In the genomic region with DNA sequence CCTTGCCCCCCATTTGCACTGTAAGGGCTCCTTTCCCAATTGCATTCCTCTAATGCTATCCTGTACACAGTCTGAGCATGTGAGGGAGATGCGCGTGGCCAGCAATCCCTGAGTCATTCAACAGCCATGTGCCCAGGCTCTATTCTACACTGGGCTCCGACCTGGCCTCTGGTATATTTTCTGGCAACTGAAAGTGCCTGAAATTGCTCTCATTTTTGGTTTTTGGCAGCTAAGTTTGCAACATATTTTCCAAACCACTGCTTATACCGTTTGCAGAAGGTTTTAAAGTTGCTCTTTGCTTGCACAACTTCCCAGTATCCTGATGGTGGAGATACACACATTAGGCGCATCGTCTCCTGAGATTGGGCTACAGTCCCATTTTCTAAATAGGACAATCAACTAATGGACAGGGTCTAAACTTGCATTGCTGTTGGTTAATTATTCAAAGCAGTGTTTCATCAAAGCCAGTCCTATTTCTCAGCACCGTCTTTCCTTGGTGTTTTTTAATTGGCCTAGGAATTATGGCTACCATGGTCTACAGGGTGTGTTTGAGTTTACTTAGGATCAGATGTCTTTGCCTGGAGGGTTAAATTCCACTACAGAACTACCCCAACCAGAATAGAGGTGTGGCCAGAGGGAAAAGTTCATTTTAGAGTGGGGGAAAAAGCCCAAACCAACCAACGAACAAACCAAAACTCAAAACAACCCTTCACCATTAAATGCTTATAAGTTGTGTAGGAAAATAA, we compare ENCODE assay signal across 27 mouse cellular contexts. TPM values are rescaled to one million over a fixed set of nuclear protein-coding genes. Genes with fewer than 3 reads are reported as not detected.
DNase-seq lines count a peak whose midpoint lies in the region; ATAC-seq and TF ChIP-seq lines count a peak whose summit lies in the region.
"Had no signal": no experiment of that assay in that cellular context is flagged by ENCODE, and none has a peak within 500 bp of the region (broad histone marks: within the 10 kb centered on the region; RNA-seq: fewer than 3 reads in every experiment).

No protein-coding gene starts in this region.

- no peaks in the 10 kb centered on the region for H3K4me1 ChIP-seq in stomach, embryonic 15.5 days
- no peaks in the 10 kb centered on the region for H3K4me1 ChIP-seq in stomach, postnatal 0 days (replicated peaks; ENCODE audit: control insufficient read depth, insufficient read depth)
- peaks cover 9% of the 10 kb centered on the region for H3K4me1 ChIP-seq in embryonic fibroblast, embryonic 13.5 days (ENCODE audit: control insufficient read depth, insufficient read depth, low read length)
- H3K4me1 ChIP-seq in intestine, postnatal 0 days (replicated peaks; ENCODE audit: control insufficient read depth, insufficient read depth, low read length) = no peaks in the 10 kb centered on the region
- H3K4me1 ChIP-seq in kidney, embryonic 14.5 days (ENCODE audit: control insufficient read depth, insufficient read depth, low read length) = no peaks in the 10 kb centered on the region
- no peaks in the 10 kb centered on the region for H3K4me1 ChIP-seq in liver, embryonic 11.5 days (replicated peaks; ENCODE audit: control insufficient read depth, insufficient read depth, low read length)
- H3K4me1 ChIP-seq: forebrain, embryonic 13.5 days; heart, embryonic 13.5 days; hindbrain, embryonic 12.5 days; kidney, embryonic 15.5 days; liver, embryonic 15.5 days; midbrain, embryonic 10.5 days had no signal

- no peaks in the 10 kb centered on the region for H3K27me3 ChIP-seq in stomach, embryonic 15.5 days (replicated peaks)
- no peaks in the 10 kb centered on the region for H3K27me3 ChIP-seq in stomach, postnatal 0 days (ENCODE audit: control insufficient read depth, insufficient read depth, low read length)
- H3K27me3 ChIP-seq in intestine, postnatal 0 days (replicated peaks; ENCODE audit: control insufficient read depth, insufficient read depth, low read length) = no peaks in the 10 kb centered on the region
- no peaks in the 10 kb centered on the region for H3K27me3 ChIP-seq in kidney, embryonic 14.5 days (ENCODE audit: control insufficient read depth, insufficient read depth, low read length)
- no peaks in the 10 kb centered on the region for H3K27me3 ChIP-seq in liver, embryonic 11.5 days (replicated peaks; ENCODE audit: control insufficient read depth, insufficient read depth, low read length)
- H3K27me3 ChIP-seq: CH12.LX; forebrain, embryonic 13.5 days; heart, embryonic 13.5 days; hindbrain, embryonic 12.5 days; kidney, embryonic 15.5 days; liver, embryonic 15.5 days; lung, embryonic 15.5 days; neural tube, embryonic 15.5 days had no signal

- no peak overlapping the region for H3K9ac ChIP-seq in stomach, embryonic 15.5 days
- no peak overlapping the region for H3K9ac ChIP-seq in stomach, postnatal 0 days (ENCODE audit: low read length)
- no peak overlapping the region for H3K9ac ChIP-seq in intestine, postnatal 0 days (ENCODE audit: low read depth, low read length)
- no peak overlapping the region for H3K9ac ChIP-seq in kidney, embryonic 14.5 days (ENCODE audit: low read depth, low read length)
- no peak overlapping the region for H3K9ac ChIP-seq in liver, embryonic 11.5 days (ENCODE audit: low read depth, low read length)
- H3K9ac ChIP-seq: forebrain, embryonic 13.5 days; heart, embryonic 13.5 days; hindbrain, embryonic 12.5 days; kidney, embryonic 15.5 days; liver, embryonic 15.5 days; lung, embryonic 15.5 days; neural tube, embryonic 15.5 days had no signal

- TF ChIP-seq POLR2A in embryonic fibroblast, embryonic 13.5 days (IDR thresholded peaks at IDR 0.05; ENCODE audit: low read depth, low read length) = 0 out of 2 replicates have a peak, but pooled peaks have one; percentile 19

- 82% methylated on average over 8 of the region's 8 CpGs for WGBS in stomach, embryonic 15.5 days
- 70% methylated on average over 8 of the region's 8 CpGs for WGBS in stomach, postnatal 0 days
- WGBS in intestine, postnatal 0 days = 61% methylated on average over 8 of the region's 8 CpGs
- 74% methylated on average over 8 of the region's 8 CpGs for WGBS in kidney, embryonic 14.5 days
- 86% methylated on average over 8 of the region's 8 CpGs for WGBS in liver, embryonic 11.5 days

- no peak overlapping the region for H3K4me2 ChIP-seq in stomach, embryonic 15.5 days
- H3K4me2 ChIP-seq in stomach, postnatal 0 days (replicated peaks; ENCODE audit: low read depth) = no peak overlapping the region
- H3K4me2 ChIP-seq in intestine, postnatal 0 days (replicated peaks; ENCODE audit: low read depth) = no peak overlapping the region
- no peak overlapping the region for H3K4me2 ChIP-seq in kidney, embryonic 14.5 days (replicated peaks; ENCODE audit: low read depth, low read length)
- no peak overlapping the region for H3K4me2 ChIP-seq in liver, embryonic 11.5 days
- H3K4me2 ChIP-seq: forebrain, embryonic 13.5 days; heart, embryonic 13.5 days; hindbrain, embryonic 12.5 days; kidney, embryonic 15.5 days; liver, embryonic 15.5 days; lung, embryonic 15.5 days; neural tube, embryonic 15.5 days had no signal

- peak; percentile 53; the same call in 1 of the 2 replicates for ATAC-seq in stomach, embryonic 15.5 days (ENCODE audit: insufficient read depth, low FRiP score, low read depth)
- no peak for ATAC-seq in stomach, postnatal 0 days (ENCODE audit: low FRiP score, low TSS enrichment)
- peak; percentile 45; the same call in 1 of the 2 replicates for ATAC-seq in intestine, postnatal 0 days
- no peak for ATAC-seq in kidney, embryonic 14.5 days (ENCODE audit: low FRiP score, low TSS enrichment)
- no peak for ATAC-seq in liver, embryonic 11.5 days (replicated peaks; ENCODE audit: low FRiP score)
- ATAC-seq: forebrain, embryonic 13.5 days; inflammation-experienced regulatory T-cells, adult 6 months had no signal

- no peak overlapping the region for H3K27ac ChIP-seq in stomach, embryonic 15.5 days
- H3K27ac ChIP-seq in stomach, postnatal 0 days (replicated peaks) = no peak overlapping the region
- peak overlapping the region; percentile 83 for H3K27ac ChIP-seq in embryonic fibroblast, embryonic 13.5 days (ENCODE audit: insufficient read depth, low read length)
- no peak overlapping the region for H3K27ac ChIP-seq in intestine, postnatal 0 days (ENCODE audit: low read depth, low read length)
- H3K27ac ChIP-seq in kidney, embryonic 14.5 days (ENCODE audit: low read depth, low read length) = no peak overlapping the region
- no peak overlapping the region for H3K27ac ChIP-seq in liver, embryonic 11.5 days (ENCODE audit: low read depth, low read length)
- H3K27ac ChIP-seq: forebrain, embryonic 13.5 days; heart, embryonic 13.5 days; hindbrain, embryonic 12.5 days; kidney, embryonic 15.5 days; liver, embryonic 15.5 days; lung, embryonic 15.5 days; midbrain, embryonic 10.5 days; neural tube, embryonic 15.5 days had no signal

- H3K36me3 ChIP-seq in stomach, embryonic 15.5 days = no peaks in the 10 kb centered on the region
- H3K36me3 ChIP-seq in stomach, postnatal 0 days (ENCODE audit: control insufficient read depth, insufficient read depth, low read length) = no peaks in the 10 kb centered on the region
- no peaks in the 10 kb centered on the region for H3K36me3 ChIP-seq in intestine, postnatal 0 days (ENCODE audit: control insufficient read depth, insufficient read depth)
- no peaks in the 10 kb centered on the region for H3K36me3 ChIP-seq in kidney, embryonic 14.5 days (ENCODE audit: control insufficient read depth, insufficient read depth, low read length)
- H3K36me3 ChIP-seq in liver, embryonic 11.5 days (ENCODE audit: control insufficient read depth, insufficient read depth, low read length) = no peaks in the 10 kb centered on the region
- H3K36me3 ChIP-seq: G1E; heart, embryonic 13.5 days; hindbrain, embryonic 12.5 days; kidney, embryonic 15.5 days; liver, embryonic 15.5 days; lung, embryonic 15.5 days; midbrain, embryonic 10.5 days; neural tube, embryonic 15.5 days had no signal

- no peak for TF ChIP-seq CTCF in stomach, postnatal 0 days (IDR thresholded peaks at IDR 0.05; ENCODE audit: low read depth)
- TF ChIP-seq CTCF in embryonic fibroblast, embryonic 13.5 days (IDR thresholded peaks at IDR 0.05; ENCODE audit: borderline replicate concordance, insufficient read depth, low read length) = no peak
- no peak for TF ChIP-seq CTCF in intestine, postnatal 0 days (IDR thresholded peaks at IDR 0.05; ENCODE audit: low read depth)

- TF ChIP-seq EP300 in stomach, postnatal 0 days (optimal IDR thresholded peaks at IDR 0.05) = no peak

- H3K4me3 ChIP-seq in stomach, embryonic 15.5 days (replicated peaks) = no peak overlapping the region
- no peak overlapping the region for H3K4me3 ChIP-seq in stomach, postnatal 0 days (ENCODE audit: low read depth, low read length)
- H3K4me3 ChIP-seq in embryonic fibroblast, embryonic 13.5 days (ENCODE audit: insufficient read depth, low read length) = no peak overlapping the region
- no peak overlapping the region for H3K4me3 ChIP-seq in intestine, postnatal 0 days (ENCODE audit: low read depth, low read length)
- H3K4me3 ChIP-seq in kidney, embryonic 14.5 days (ENCODE audit: low read length) = no peak overlapping the region
- no peak overlapping the region for H3K4me3 ChIP-seq in liver, embryonic 11.5 days (ENCODE audit: low read depth, low read length)
- H3K4me3 ChIP-seq: erythroblast, embryonic 14.5 days; forebrain, embryonic 13.5 days; heart, embryonic 13.5 days; hindbrain, embryonic 12.5 days; kidney, embryonic 15.5 days; liver, embryonic 15.5 days; lung, embryonic 15.5 days; midbrain, embryonic 10.5 days; neural tube, embryonic 15.5 days had no signal

- DNase-seq in stomach, postnatal 0 days (ENCODE audit: low spot score) = no peak
- no peak for DNase-seq in liver, embryonic 11.5 days (ENCODE audit: low spot score)
- no peak for DNase-seq in thymus, postnatal 36 days
- no peak for DNase-seq in heart, postnatal 4 days
- DNase-seq: adrenal gland, postnatal 10 days; cerebellum, adult 9-11 months; heart, adult 18-20 months; heart, postnatal 14 days; kidney, postnatal 36 days; lung, postnatal 36 days; thymus, adult 2 months had no signal

- no peaks in the 10 kb centered on the region for H3K9me3 ChIP-seq in stomach, embryonic 15.5 days
- no peaks in the 10 kb centered on the region for H3K9me3 ChIP-seq in stomach, postnatal 0 days (ENCODE audit: control insufficient read depth, low read length)
- no peaks in the 10 kb centered on the region for H3K9me3 ChIP-seq in intestine, postnatal 0 days (ENCODE audit: control insufficient read depth)
- H3K9me3 ChIP-seq in kidney, embryonic 14.5 days (ENCODE audit: control insufficient read depth, low read length) = no peaks in the 10 kb centered on the region
- no peaks in the 10 kb centered on the region for H3K9me3 ChIP-seq in liver, embryonic 11.5 days (ENCODE audit: control insufficient read depth, low read length)
- H3K9me3 ChIP-seq: forebrain, embryonic 13.5 days; heart, embryonic 13.5 days; hindbrain, embryonic 12.5 days; kidney, embryonic 15.5 days; liver, embryonic 15.5 days; lung, embryonic 15.5 days; midbrain, embryonic 10.5 days; neural tube, embryonic 15.5 days had no signal

RNA-seq across cellular contexts. Expression of a gene that starts 46.7 kb away (rescaled TPM):
- 5.4 and 5.8 TPM in 2 replicates for polyA plus RNA-seq in stomach, embryonic 15.5 days (2015; fragmentation: Nextera tagmentation; extraction: Ambion mirVana)
- polyA plus RNA-seq in stomach, postnatal 0 days (2015; fragmentation: Nextera tagmentation; extraction: Ambion mirVana) = 5.7 and 6.3 TPM in 2 replicates
- polyA plus RNA-seq in embryonic fibroblast, embryonic 13.5 days (2011; ENCODE audit: insufficient read length, low read depth, missing spikeins) = 6.3 and 9.5 TPM in 2 replicates
- 6.5 and 7.0 TPM in 2 replicates for polyA plus RNA-seq in intestine, postnatal 0 days (2015; fragmentation: Nextera tagmentation; extraction: Ambion mirVana)
- polyA plus RNA-seq in kidney, embryonic 14.5 days (2014; fragmentation: Nextera tagmentation; extraction: Ambion mirVana) = 2.3 and 2.4 TPM in 2 replicates
- 2.1 and 2.4 TPM in 2 replicates for polyA plus RNA-seq in liver, embryonic 11.5 days (2014; fragmentation: Nextera tagmentation; extraction: Ambion mirVana)
- 1 to 10 TPM; 3.0 to 4.6 TPM for total RNA-seq in heart, postnatal 4 days (2021)
- total RNA-seq: CH12.LX had no signal
- polyA plus RNA-seq: G1E had no signal

Comparison
In these comparisons a context has a peak if more than half of its experiments do, and no peak if none do; other contexts are left out.
1. ATAC-seq: peak in stomach, embryonic 15.5 days (single experiment) and intestine, postnatal 0 days (single experiment); none in stomach, postnatal 0 days (single experiment), kidney, embryonic 14.5 days (single experiment) and liver, embryonic 11.5 days (single experiment).